Mouse (Mus musculus) mature B cell (primary cell): ENCODE results near the gene Alpk3.

Experiments used
- in situ Hi-C: fragments of 300-500 bp; cut with MboI; formaldehyde crosslinking; loops from 2 replicates; pipeline ENCODE4 v1.14.3; 2019

The Alpk3 gene

GRCm38 (mm10) chr7:81057471-81057870, at the start of gene Alpk3:
Alpk3 (plus strand) TSS chr7:81057600.
- in situ Hi-C loops = loop anchor here (25.0 kb wide), 1 partner anchor 195 kb away; the partner anchor contains the start of gene Zscan2

GRCm38 (mm10) chr7:81008285-81008684, 49.1 kb upstream of the Alpk3 start:
- in situ Hi-C loops = no loop called here

GRCm38 (mm10) chr7:81011576-81011975, 45.8 kb upstream of the Alpk3 start:
- in situ Hi-C loops = no loop called here

- in situ Hi-C loops = no loop called here
These were observed 37.1 kb upstream of the Alpk3 start for GRCm38 (mm10) chr7:81020307-81020706.

GRCm38 (mm10) chr7:81022731-81023130, 34.7 kb upstream of the Alpk3 start:
- in situ Hi-C loops = no loop called here

GRCm38 (mm10) chr7:81024118-81024517, 33.3 kb upstream of the Alpk3 start:
- in situ Hi-C loops = no loop called here

GRCm38 (mm10) chr7:81024651-81025050, 32.7 kb upstream of the Alpk3 start:
- in situ Hi-C loops = no loop called here

- in situ Hi-C loops = no loop called here
These were observed 31.6 kb upstream of the Alpk3 start for GRCm38 (mm10) chr7:81025751-81026150.

- in situ Hi-C loops = no loop called here
These were observed 17.7 kb upstream of the Alpk3 start for GRCm38 (mm10) chr7:81039711-81040110.

GRCm38 (mm10) chr7:81043023-81043620, 14.3 kb upstream of the Alpk3 start:
- in situ Hi-C loops = no loop called here

- in situ Hi-C loops = no loop called here
These were observed 9.6 kb upstream of the Alpk3 start for GRCm38 (mm10) chr7:81047847-81048246.

GRCm38 (mm10) chr7:81048513-81048912, 8.9 kb upstream of the Alpk3 start:
- in situ Hi-C loops = no loop called here

- in situ Hi-C loops = loop anchor here (25.0 kb wide), 1 partner anchor 188 kb away; the partner anchor contains the start of gene Zscan2
These were observed 7.4 kb upstream of the Alpk3 start for GRCm38 (mm10) chr7:81049966-81050365.

GRCm38 (mm10) chr7:81055709-81056370, 1.6 kb upstream of the Alpk3 start:
- in situ Hi-C loops = loop anchor here (25.0 kb wide), 1 partner anchor 194 kb away; the partner anchor contains the start of gene Zscan2

GRCm38 (mm10) chr7:81057901-81058711, 706 bp downstream of the Alpk3 start:
- in situ Hi-C loops = loop anchor here (25.0 kb wide), 1 partner anchor 196 kb away; the partner anchor contains the start of gene Zscan2

GRCm38 (mm10) chr7:81058712-81059154, 1.3 kb downstream of the Alpk3 start:
- in situ Hi-C loops = loop anchor here (25.0 kb wide), 1 partner anchor 196 kb away; the partner anchor contains the start of gene Zscan2

GRCm38 (mm10) chr7:81059388-81059787, 2.0 kb downstream of the Alpk3 start:
- in situ Hi-C loops = loop anchor here (25.0 kb wide), 1 partner anchor 197 kb away; the partner anchor contains the start of gene Zscan2

GRCm38 (mm10) chr7:81060908-81061307, 3.5 kb downstream of the Alpk3 start:
- in situ Hi-C loops = loop anchor here (25.0 kb wide), 1 partner anchor 199 kb away; the partner anchor contains the start of gene Zscan2

- in situ Hi-C loops = loop anchor here (25.0 kb wide), 1 partner anchor 200 kb away; the partner anchor contains the start of gene Zscan2
These were observed 4.5 kb downstream of the Alpk3 start for GRCm38 (mm10) chr7:81061936-81062335.

GRCm38 (mm10) chr7:81063332-81063731, 5.9 kb downstream of the Alpk3 start:
- in situ Hi-C loops = loop anchor here (25.0 kb wide), 1 partner anchor 201 kb away; the partner anchor contains the start of gene Zscan2

- in situ Hi-C loops = loop anchor here (25.0 kb wide), 1 partner anchor 204 kb away; the partner anchor contains the start of gene Zscan2
These were observed 9.3 kb downstream of the Alpk3 start for GRCm38 (mm10) chr7:81066714-81067113.

GRCm38 (mm10) chr7:81072463-81072862, 15.1 kb downstream of the Alpk3 start:
- in situ Hi-C loops = loop anchor here (25.0 kb wide), 1 partner anchor 210 kb away; the partner anchor contains the start of gene Zscan2
